Mouse (Mus musculus) CH12.LX (cell line): ENCODE results near the gene Brinp3. TPM values are rescaled to one million over a fixed set of nuclear protein-coding genes. Genes with fewer than 3 reads are reported as not detected.

Source experiments
- DNase-seq: peaks from one replicate; pipeline ENCODE4 v3.0.0-alpha.2; 2013; ENCODE audit errors: extremely low read depth
- H3K27ac ChIP-seq: 2 replicates; pipeline ENCODE4 v1.5.1; 2012; ENCODE audit warnings: low read depth, mild to moderate bottlenecking, control low read depth, moderate library complexity; ENCODE audit not compliant: insufficient read depth
- H3K27me3 ChIP-seq: replicated peaks from 2 replicates; pipeline ENCODE3; 2012; ENCODE audit warnings: inconsistent platforms
- H3K36me3 ChIP-seq, 2 experiments: replicated peaks in 1 of 2; 2 replicates each; pipeline versions ENCODE3 to v1.6.1; 2012; ENCODE audit warnings: inconsistent platforms in 1 of 2, low read length in 1 of 2, mild to moderate bottlenecking in 1 of 2, mixed read lengths in 1 of 2, moderate library complexity in 1 of 2; ENCODE audit not compliant: control insufficient read depth in 1 of 2, insufficient read depth in 1 of 2
- H3K4me1 ChIP-seq, 2 experiments: 2 replicates each; pipeline ENCODE4 v1.6.1; 2012; ENCODE audit warnings: inconsistent platforms in 1 of 2, moderate library complexity in 1 of 2; ENCODE audit not compliant: insufficient read depth in 2 of 2, control insufficient read depth in 1 of 2
- H3K4me2 ChIP-seq: 2 replicates; pipeline ENCODE4 v1.6.1; 2012; ENCODE audit warnings: low read depth, mild to moderate bottlenecking, control low read depth; ENCODE audit not compliant: poor library complexity, insufficient read depth, severe bottlenecking
- H3K4me3 ChIP-seq, 3 experiments: fragments of 150-350 bp in 1 of 3; sonication (generic) in 1 of 3; replicated peaks in 1 of 3; 2 replicates each; pipeline versions ENCODE3 to v1.5.1; 2011 to 2012; ENCODE audit warnings: low read depth in 2 of 3, low read length in 2 of 3, mild to moderate bottlenecking in 2 of 3, moderate library complexity in 2 of 3, control low read depth in 1 of 3, improper control_type of control experiment in 1 of 3, inconsistent platforms in 1 of 3, mixed read lengths in 1 of 3; ENCODE audit not compliant: poor library complexity in 1 of 3
- H3K79me2 ChIP-seq: replicated peaks from 2 replicates; pipeline ENCODE4 v1.6.1; 2012; ENCODE audit warnings: mild to moderate bottlenecking, moderate library complexity; ENCODE audit not compliant: control insufficient read depth, poor library complexity, insufficient read depth, severe bottlenecking; ENCODE audit errors: extremely low read depth
- H3K9ac ChIP-seq: 2 replicates; pipeline ENCODE4 v1.6.1; 2012; ENCODE audit warnings: low read depth, mild to moderate bottlenecking, control low read depth, moderate library complexity; ENCODE audit not compliant: insufficient read depth
- H3K9me3 ChIP-seq: replicated peaks from 2 replicates; pipeline ENCODE3; 2012; ENCODE audit warnings: low read length, inconsistent platforms, mixed read lengths
- CHD2 ChIP-seq: IDR thresholded peaks from 2 replicates; pipeline ENCODE4 v1.6.1; 2011; ENCODE audit warnings: low read length, improper control_type of control experiment
- ELF1 ChIP-seq: IDR thresholded peaks from 2 replicates; pipeline ENCODE4 v1.6.1; 2014; ENCODE audit warnings: low read depth, mild to moderate bottlenecking, inconsistent platforms, low read length, improper control_type of control experiment
- EP300 ChIP-seq: IDR thresholded peaks from 2 replicates; pipeline ENCODE4 v1.6.1; 2011; ENCODE audit warnings: low read length, improper control_type of control experiment
- GABPA ChIP-seq: IDR thresholded peaks from 2 replicates; pipeline ENCODE4 v1.6.1; 2012; ENCODE audit warnings: low read depth, low read length, improper control_type of control experiment, inconsistent platforms; ENCODE audit not compliant: insufficient replicate concordance
- IRF4 ChIP-seq: IDR thresholded peaks from 2 replicates; pipeline ENCODE4 v1.6.1; 2014; ENCODE audit warnings: low read depth, mild to moderate bottlenecking, inconsistent platforms, low read length, improper control_type of control experiment
- JUND ChIP-seq: conservative IDR thresholded peaks from 2 replicates; pipeline ENCODE4 v1.6.1; 2011; ENCODE audit warnings: low read depth, low read length, improper control_type of control experiment
- KAT2A ChIP-seq: IDR thresholded peaks from 2 replicates; pipeline ENCODE4 v1.6.1; 2012; ENCODE audit warnings: low read length, improper control_type of control experiment, inconsistent platforms; ENCODE audit not compliant: insufficient replicate concordance
- MAFK ChIP-seq: IDR thresholded peaks from 2 replicates; pipeline ENCODE4 v1.6.1; 2011; ENCODE audit warnings: low read length, improper control_type of control experiment; ENCODE audit not compliant: insufficient replicate concordance
- MAX ChIP-seq: IDR thresholded peaks from 2 replicates; pipeline ENCODE4 v1.6.1; 2011; ENCODE audit warnings: low read length, improper control_type of control experiment
- MXI1 ChIP-seq: IDR thresholded peaks from 2 replicates; pipeline ENCODE4 v1.6.1; 2011; ENCODE audit warnings: mild to moderate bottlenecking, low read depth, low read length, improper control_type of control experiment
- NELFE ChIP-seq: IDR thresholded peaks from 2 replicates; pipeline ENCODE4 v1.6.1; 2011; ENCODE audit warnings: low read depth, low read length, improper control_type of control experiment
- NRF1 ChIP-seq: IDR thresholded peaks from 2 replicates; pipeline ENCODE4 v1.6.1; 2014; ENCODE audit warnings: low read depth, mild to moderate bottlenecking, inconsistent platforms, low read length, improper control_type of control experiment, moderate library complexity
- PAX5 ChIP-seq: IDR thresholded peaks from 2 replicates; pipeline ENCODE4 v1.6.1; 2012; ENCODE audit warnings: low read length, inconsistent platforms, mixed read lengths
- TCF12 ChIP-seq: IDR thresholded peaks from 2 replicates; pipeline ENCODE4 v1.6.1; 2014; ENCODE audit warnings: low read depth, mild to moderate bottlenecking, inconsistent platforms, low read length, improper control_type of control experiment
- UBTF ChIP-seq: IDR thresholded peaks from 2 replicates; pipeline ENCODE4 v1.6.1; 2012; ENCODE audit warnings: low read depth, mild to moderate bottlenecking, inconsistent platforms, low read length, improper control_type of control experiment, moderate library complexity
- USF2 ChIP-seq: conservative IDR thresholded peaks from 2 replicates; pipeline ENCODE4 v1.6.1; 2011; ENCODE audit warnings: low read depth, low read length, improper control_type of control experiment
- dilution Hi-C: fragments of 300-500 bp; cut with MboI; formaldehyde crosslinking; loops from 2 replicates; pipeline ENCODE4 v1.14.3; 2020; ENCODE audit warnings: low sequenced_read_pairs; ENCODE audit not compliant: extremely low pct_unique_long_range_greater_than_20kb, extremely low pct_ligation_motif_present
- in situ Hi-C: fragments of 300-500 bp; cut with MboI; formaldehyde crosslinking; loops from 3 replicates; pipeline ENCODE4 v1.14.3; 2019; ENCODE audit warnings: low sequenced_read_pairs, low pct_ligation_motif_present, low pct_unique_long_range_greater_than_20kb, mixed read lengths
- polyA plus RNA-seq: library from polyadenylated mRNA; unstranded; fragments of >175 nt; gene quantifications from 2 replicates; pipeline ENCODE4 v1.2.1, GENCODE M21; 2012; ENCODE audit warnings: low read depth; ENCODE audit not compliant: insufficient read length
- total RNA-seq, 2 experiments: library from RNA; depleted of rRNA; stranded (reverse); fragments of 300-350 nt in 1 of 2; fragments of >200 nt in 1 of 2; gene quantifications; 2 replicates each; pipeline ENCODE4 v1.2.3; 2012 to 2014

Brinp3 gene
- total and polyA plus RNA-seq, 3 experiments, result not detected

- Histone ChIP-seq H3K4me3 (no peak overlapping the region), H3K9ac (no peak overlapping the region), H3K4me1 (no peaks in the 10 kb centered on the region), H3K36me3 (no peaks in the 10 kb centered on the region), H3K9me3 (peaks cover 16% of the 10 kb centered on the region), H3K27ac (no peak overlapping the region), H3K79me2 (no peaks in the 10 kb centered on the region), H3K27me3 (no peaks in the 10 kb centered on the region), H3K4me2 (no peak overlapping the region)
- dilution Hi-C loops (no loop called here), in situ Hi-C loops (no loop called here)
- TF ChIP-seq UBTF, result no peak
- TF ChIP-seq MAX, result no peak
- no peak for TF ChIP-seq NELFE
- TF ChIP-seq JUND, result no peak
- no peak for TF ChIP-seq EP300
- TF ChIP-seq PAX5, result no peak
- no peak for TF ChIP-seq ELF1
- no peak for TF ChIP-seq MXI1
- no peak for DNase-seq
These were observed 354.3 kb downstream of the Brinp3 start for GRCm38 (mm10) chr1:146848892-146849291.

- Histone ChIP-seq H3K9me3 (peaks cover 14% of the 10 kb centered on the region), H3K9ac (no peak overlapping the region), H3K4me2 (no peak overlapping the region), H3K36me3 (no peaks in the 10 kb centered on the region), H3K79me2 (no peaks in the 10 kb centered on the region), H3K4me3 (no peak overlapping the region), H3K27me3 (no peaks in the 10 kb centered on the region), H3K27ac (no peak overlapping the region), H3K4me1 (no peaks in the 10 kb centered on the region)
- TF ChIP-seq IRF4 (no peak), TCF12 (no peak), NRF1 (no peak), CHD2 (no peak)
- no peak for DNase-seq
- in situ Hi-C loops, result no loop called here
- dilution Hi-C loops, result no loop called here
These were observed 355.6 kb downstream of the Brinp3 start for GRCm38 (mm10) chr1:146850147-146850546.

GRCm38 (mm10) chr1:146898636-146899035 is 404.1 kb downstream of the Brinp3 start:
- Histone ChIP-seq H3K27me3 (no peaks in the 10 kb centered on the region), H3K79me2 (no peaks in the 10 kb centered on the region), H3K9ac (no peak overlapping the region), H3K4me3 (no peak overlapping the region), H3K4me1 (no peaks in the 10 kb centered on the region), H3K4me2 (no peak overlapping the region), H3K9me3 (peaks cover 27% of the 10 kb centered on the region), H3K27ac (no peak overlapping the region), H3K36me3 (no peaks in the 10 kb centered on the region)
- in situ Hi-C loops, result no loop called here
- DNase-seq, result no peak
- no peak for TF ChIP-seq KAT2A
- no peak for TF ChIP-seq USF2
- TF ChIP-seq MAFK, result no peak
- TF ChIP-seq EP300, result no peak
- no peak for TF ChIP-seq TCF12
- TF ChIP-seq NELFE, result no peak
- TF ChIP-seq GABPA, result no peak
- dilution Hi-C loops, result no loop called here
